8 mouse cellular contexts compared by ENCODE assay signal in genomic region chr8:84856434-84856833, GRCm38 (mm10). TPM values are rescaled to one million over a fixed set of nuclear protein-coding genes. Genes with fewer than 3 reads are reported as not detected.
DNase-seq lines count a peak whose midpoint lies in the region; ATAC-seq and TF ChIP-seq lines count a peak whose summit lies in the region.

No protein-coding gene starts in this region.

- no peak for DNase-seq in lung, postnatal 0 days (ENCODE audit: low spot score)
- no peak for DNase-seq in forebrain, embryonic 14.5 days (ENCODE audit: low spot score)
- no peak for DNase-seq in left cerebral cortex, postnatal 4 days
- no peak for DNase-seq in lung, postnatal 14 days
- DNase-seq in c-Kit-positive CD71-positive TER-119-positive erythroid progenitor cells, embryonic 14.5 days (ENCODE audit: low spot score) = no peak

- no peak for TF ChIP-seq EP300 in lung, postnatal 0 days (IDR thresholded peaks at IDR 0.05)

- no peak overlapping the region for H3K4me2 ChIP-seq in lung, embryonic 15.5 days
- H3K4me2 ChIP-seq in lung, postnatal 0 days (replicated peaks; ENCODE audit: low read depth, low read length) = no peak overlapping the region
- H3K4me2 ChIP-seq in forebrain, embryonic 14.5 days (ENCODE audit: low read length) = peak overlapping the region; percentile 65; the same call in 1 of the 2 replicates
- H3K4me2 ChIP-seq in liver, embryonic 12.5 days = peak overlapping the region; percentile 85
- no peak overlapping the region for H3K4me2 ChIP-seq in stomach, embryonic 14.5 days (replicated peaks; ENCODE audit: low read depth, low read length)

- WGBS in lung, embryonic 15.5 days = 91% methylated on average over 3 of the region's 3 CpGs
- 89% methylated on average over 3 of the region's 3 CpGs for WGBS in lung, postnatal 0 days
- WGBS in forebrain, embryonic 14.5 days = 95% methylated on average over 3 of the region's 3 CpGs
- 89% methylated on average over 3 of the region's 3 CpGs for WGBS in liver, embryonic 12.5 days (ENCODE audit: insufficient replicate concordance)
- 97% methylated on average over 3 of the region's 3 CpGs for WGBS in stomach, embryonic 14.5 days

- TF ChIP-seq CTCF in lung, postnatal 0 days (IDR thresholded peaks at IDR 0.05) = no peak

- no peak for ATAC-seq in lung, embryonic 15.5 days (ENCODE audit: borderline replicate concordance, extremely low read depth, low FRiP score, low TSS enrichment)
- ATAC-seq in lung, postnatal 0 days = no peak
- peak; percentile 2; the same call in 1 of the 2 replicates for ATAC-seq in forebrain, embryonic 14.5 days
- no peak; the same call in 1 of the 2 replicates for ATAC-seq in liver, embryonic 12.5 days
- ATAC-seq in stomach, embryonic 14.5 days (ENCODE audit: insufficient number of reproducible peaks, insufficient read depth, low FRiP score, low read depth) = no peak

- H3K36me3 ChIP-seq in lung, embryonic 15.5 days = peaks cover 20% of the 10 kb centered on the region
- H3K36me3 ChIP-seq in lung, postnatal 0 days (ENCODE audit: insufficient read depth, low read length) = no peaks in the 10 kb centered on the region
- peaks cover 13% of the 10 kb centered on the region for H3K36me3 ChIP-seq in forebrain, embryonic 14.5 days (ENCODE audit: control insufficient read depth, insufficient read depth, low read length)
- H3K36me3 ChIP-seq in liver, embryonic 12.5 days = peaks cover 33% of the 10 kb centered on the region
- peaks cover 15% of the 10 kb centered on the region for H3K36me3 ChIP-seq in stomach, embryonic 14.5 days (ENCODE audit: control insufficient read depth, insufficient read depth, low read length)

- peaks cover 12% of the 10 kb centered on the region for H3K4me1 ChIP-seq in lung, embryonic 15.5 days
- H3K4me1 ChIP-seq in lung, postnatal 0 days (ENCODE audit: insufficient read depth, low read depth, low read length) = peaks cover 6% of the 10 kb centered on the region; the same call in 1 of the 2 replicates
- H3K4me1 ChIP-seq in forebrain, embryonic 14.5 days (ENCODE audit: control insufficient read depth, insufficient read depth, low read length) = peaks cover 9% of the 10 kb centered on the region
- peaks cover 28% of the 10 kb centered on the region for H3K4me1 ChIP-seq in liver, embryonic 12.5 days
- peaks cover 11% of the 10 kb centered on the region for H3K4me1 ChIP-seq in stomach, embryonic 14.5 days (ENCODE audit: control insufficient read depth, insufficient read depth, low read length)

- peak overlapping the region; percentile 91 for H3K4me3 ChIP-seq in lung, embryonic 15.5 days
- H3K4me3 ChIP-seq in lung, postnatal 0 days (ENCODE audit: low read depth, low read length) = no peak overlapping the region
- peak overlapping the region; percentile 69; the same call in 1 of the 2 replicates for H3K4me3 ChIP-seq in forebrain, embryonic 14.5 days (ENCODE audit: low read depth, low read length)
- H3K4me3 ChIP-seq in liver, embryonic 12.5 days = peak overlapping the region; percentile 94
- H3K4me3 ChIP-seq in stomach, embryonic 14.5 days (ENCODE audit: low read depth, low read length) = peak overlapping the region; percentile 91; the same call in 1 of the 2 replicates

- H3K27me3 ChIP-seq in lung, embryonic 15.5 days = no peaks in the 10 kb centered on the region
- no peaks in the 10 kb centered on the region for H3K27me3 ChIP-seq in lung, postnatal 0 days (replicated peaks; ENCODE audit: insufficient read depth, low read length)
- H3K27me3 ChIP-seq in forebrain, embryonic 14.5 days (replicated peaks; ENCODE audit: control insufficient read depth, insufficient read depth, low read length) = no peaks in the 10 kb centered on the region
- no peaks in the 10 kb centered on the region for H3K27me3 ChIP-seq in liver, embryonic 12.5 days (replicated peaks)
- no peaks in the 10 kb centered on the region for H3K27me3 ChIP-seq in stomach, embryonic 14.5 days (ENCODE audit: control insufficient read depth, insufficient read depth, low read length)

- H3K9ac ChIP-seq in lung, embryonic 15.5 days = no peak overlapping the region
- no peak overlapping the region for H3K9ac ChIP-seq in lung, postnatal 0 days (replicated peaks; ENCODE audit: low read depth)
- H3K9ac ChIP-seq in forebrain, embryonic 14.5 days (ENCODE audit: low read length) = no peak overlapping the region
- H3K9ac ChIP-seq in liver, embryonic 12.5 days = no peak overlapping the region
- H3K9ac ChIP-seq in stomach, embryonic 14.5 days (replicated peaks; ENCODE audit: low read depth, low read length) = no peak overlapping the region

- H3K9me3 ChIP-seq in lung, embryonic 15.5 days = no peaks in the 10 kb centered on the region
- no peaks in the 10 kb centered on the region for H3K9me3 ChIP-seq in lung, postnatal 0 days (ENCODE audit: low read length)
- no peaks in the 10 kb centered on the region for H3K9me3 ChIP-seq in forebrain, embryonic 14.5 days (replicated peaks; ENCODE audit: control insufficient read depth, low read length)
- H3K9me3 ChIP-seq in liver, embryonic 12.5 days (replicated peaks) = no peaks in the 10 kb centered on the region
- H3K9me3 ChIP-seq in stomach, embryonic 14.5 days (ENCODE audit: control insufficient read depth, low read depth, low read length) = no peaks in the 10 kb centered on the region

- no peak overlapping the region for H3K27ac ChIP-seq in lung, embryonic 15.5 days
- no peak overlapping the region for H3K27ac ChIP-seq in lung, postnatal 0 days (ENCODE audit: low read length)
- no peak overlapping the region for H3K27ac ChIP-seq in forebrain, embryonic 14.5 days (ENCODE audit: low read depth, low read length)
- H3K27ac ChIP-seq in liver, embryonic 12.5 days = peak overlapping the region; percentile 91; the same call in 1 of the 2 replicates
- H3K27ac ChIP-seq in stomach, embryonic 14.5 days (ENCODE audit: low read length) = no peak overlapping the region

- intact Hi-C loops in left cerebral cortex, postnatal 4 days (cut with DNase I) = loop anchor here (5.0 kb wide), 1 partner anchor 106 kb away; no protein-coding TSS in a partner anchor

RNA-seq across cellular contexts. Expression of gene Farsa, which starts 0.4 kb away (rescaled TPM):
- 96.9 and 98.9 TPM in 2 replicates for polyA plus RNA-seq in lung, embryonic 15.5 days (2015; fragmentation: Nextera tagmentation; extraction: Ambion mirVana)
- 44.0 and 44.6 TPM in 2 replicates for polyA plus RNA-seq in lung, postnatal 0 days (2015; fragmentation: Nextera tagmentation; extraction: Ambion mirVana)
- 92.3 and 102 TPM in 2 replicates for polyA plus RNA-seq in forebrain, embryonic 14.5 days (2014; fragmentation: Nextera tagmentation; extraction: Ambion mirVana)
- polyA plus RNA-seq in liver, embryonic 12.5 days (2016; fragmentation: Nextera tagmentation; extraction: Ambion mirVana) = 96.3 and 98.6 TPM in 2 replicates
- 83.7 and 88.9 TPM in 2 replicates for polyA plus RNA-seq in stomach, embryonic 14.5 days (2014; fragmentation: Nextera tagmentation; extraction: Ambion mirVana)
- 10 to 100 TPM; 86.2 to 90.4 TPM for total RNA-seq in left cerebral cortex, postnatal 4 days (2021)

RNA-seq across cellular contexts. Expression of gene Calr, which starts 9.7 kb away (rescaled TPM):
- polyA plus RNA-seq in lung, embryonic 15.5 days (2015; fragmentation: Nextera tagmentation; extraction: Ambion mirVana) = 1,037 and 1,080 TPM in 2 replicates
- polyA plus RNA-seq in lung, postnatal 0 days (2015; fragmentation: Nextera tagmentation; extraction: Ambion mirVana) = 318 and 405 TPM in 2 replicates
- 514 and 606 TPM in 2 replicates for polyA plus RNA-seq in forebrain, embryonic 14.5 days (2014; fragmentation: Nextera tagmentation; extraction: Ambion mirVana)
- polyA plus RNA-seq in liver, embryonic 12.5 days (2016; fragmentation: Nextera tagmentation; extraction: Ambion mirVana) = 590 and 610 TPM in 2 replicates
- 669 and 791 TPM in 2 replicates for polyA plus RNA-seq in stomach, embryonic 14.5 days (2014; fragmentation: Nextera tagmentation; extraction: Ambion mirVana)
- 100 to 1,000 TPM; 528 to 548 TPM for total RNA-seq in left cerebral cortex, postnatal 4 days (2021)

RNA-seq across cellular contexts. Expression of gene Syce2, which starts 15.5 kb away (rescaled TPM):
- 69.6 and 72.1 TPM in 2 replicates for polyA plus RNA-seq in lung, embryonic 15.5 days (2015; fragmentation: Nextera tagmentation; extraction: Ambion mirVana)
- 11.1 and 11.4 TPM in 2 replicates for polyA plus RNA-seq in lung, postnatal 0 days (2015; fragmentation: Nextera tagmentation; extraction: Ambion mirVana)
- 58.0 and 71.5 TPM in 2 replicates for polyA plus RNA-seq in forebrain, embryonic 14.5 days (2014; fragmentation: Nextera tagmentation; extraction: Ambion mirVana)
- polyA plus RNA-seq in liver, embryonic 12.5 days (2016; fragmentation: Nextera tagmentation; extraction: Ambion mirVana) = 110 TPM in 2 replicates
- polyA plus RNA-seq in stomach, embryonic 14.5 days (2014; fragmentation: Nextera tagmentation; extraction: Ambion mirVana) = 65.4 and 77.8 TPM in 2 replicates
- 10 to 100 TPM; 42.0 to 42.4 TPM for total RNA-seq in left cerebral cortex, postnatal 4 days (2021)

RNA-seq across cellular contexts. Expression of gene Rad23a, which starts 16.0 kb away (rescaled TPM):
- 112 and 127 TPM in 2 replicates for polyA plus RNA-seq in lung, embryonic 15.5 days (2015; fragmentation: Nextera tagmentation; extraction: Ambion mirVana)
- polyA plus RNA-seq in lung, postnatal 0 days (2015; fragmentation: Nextera tagmentation; extraction: Ambion mirVana) = 77.9 and 85.7 TPM in 2 replicates
- 87.3 and 88.1 TPM in 2 replicates for polyA plus RNA-seq in forebrain, embryonic 14.5 days (2014; fragmentation: Nextera tagmentation; extraction: Ambion mirVana)
- polyA plus RNA-seq in liver, embryonic 12.5 days (2016; fragmentation: Nextera tagmentation; extraction: Ambion mirVana) = 274 and 281 TPM in 2 replicates
- polyA plus RNA-seq in stomach, embryonic 14.5 days (2014; fragmentation: Nextera tagmentation; extraction: Ambion mirVana) = 119 and 125 TPM in 2 replicates
- total RNA-seq in left cerebral cortex, postnatal 4 days (2021) = 10 to 100 TPM; 44.1 to 49.7 TPM

RNA-seq across cellular contexts. Expression of gene Gadd45gip1, which starts 25.1 kb away (rescaled TPM):
- 43.4 and 47.0 TPM in 2 replicates for polyA plus RNA-seq in lung, embryonic 15.5 days (2015; fragmentation: Nextera tagmentation; extraction: Ambion mirVana)
- polyA plus RNA-seq in lung, postnatal 0 days (2015; fragmentation: Nextera tagmentation; extraction: Ambion mirVana) = 24.4 and 24.8 TPM in 2 replicates
- 35.2 and 41.3 TPM in 2 replicates for polyA plus RNA-seq in forebrain, embryonic 14.5 days (2014; fragmentation: Nextera tagmentation; extraction: Ambion mirVana)
- polyA plus RNA-seq in liver, embryonic 12.5 days (2016; fragmentation: Nextera tagmentation; extraction: Ambion mirVana) = 69.9 and 71.0 TPM in 2 replicates
- 49.5 and 50.5 TPM in 2 replicates for polyA plus RNA-seq in stomach, embryonic 14.5 days (2014; fragmentation: Nextera tagmentation; extraction: Ambion mirVana)
- 10 to 100 TPM; 18.4 to 18.9 TPM for total RNA-seq in left cerebral cortex, postnatal 4 days (2021)

Comparison
In these comparisons a context has a peak if more than half of its experiments do, and no peak if none do; other contexts are left out.
1. H3K4me2 ChIP-seq: peak in forebrain, embryonic 14.5 days (single experiment) and liver, embryonic 12.5 days (single experiment); none in lung, embryonic 15.5 days (single experiment), lung, postnatal 0 days (single experiment) and stomach, embryonic 14.5 days (single experiment).